Mouse (Mus musculus) limb, embryonic 10.5 days (tissue): ENCODE measurements around the gene Ankrd35. TPM values are rescaled to one million over a fixed set of nuclear protein-coding genes. Genes with fewer than 3 reads are reported as not detected.

Experiments used
- DNase-seq: peaks from one replicate; pipeline ENCODE4 v3.0.0-alpha.2; 2017; ENCODE audit warnings: low spot score
- H3K27ac ChIP-seq: fragments of 300-500 bp; sonication (generic); 2 replicates; pipeline ENCODE4 v1.5.1; 2016; ENCODE audit warnings: mild to moderate bottlenecking
- H3K27me3 ChIP-seq: fragments of 300-500 bp; sonication (generic); 2 replicates; pipeline ENCODE4 v1.6.1; 2016; ENCODE audit warnings: low read depth, mild to moderate bottlenecking; ENCODE audit not compliant: poor library complexity, severe bottlenecking
- H3K36me3 ChIP-seq: fragments of 300-500 bp; sonication (generic); 2 replicates; pipeline ENCODE4 v1.6.1; 2016; ENCODE audit warnings: mild to moderate bottlenecking, moderate library complexity
- H3K4me1 ChIP-seq: fragments of 300-500 bp; sonication (generic); 2 replicates; pipeline ENCODE4 v1.6.1; 2016
- H3K4me3 ChIP-seq: fragments of 300-500 bp; sonication (generic); 2 replicates; pipeline ENCODE4 v1.5.1; 2016; ENCODE audit warnings: mild to moderate bottlenecking, moderate library complexity
- H3K9me3 ChIP-seq: fragments of 300-500 bp; sonication (generic); replicated peaks from 2 replicates; pipeline ENCODE4 v1.6.1; 2016; ENCODE audit warnings: mild to moderate bottlenecking
- WGBS: fragments of 180-500 bp; shearing (Covaris S2); methylation state at CpG from one replicate; pipeline ENCODE4 v1.1.7; 2016; 5-methylcytosine and 5-hydroxymethylcytosine counted together
- polyA plus RNA-seq: library from polyadenylated mRNA; unstranded; fragments of >200 nt; fragmentation: Nextera tagmentation; extraction: Ambion mirVana; gene quantifications from 2 replicates; pipeline ENCODE4 v1.2.1, GENCODE M21; 2016

Ankrd35 gene
- polyA plus RNA-seq: 0.09 and 0.10 TPM in 2 replicates

- WGBS: 6% methylated on average over 35 of the region's 35 CpGs
- peak; percentile 84 for DNase-seq
- Histone ChIP-seq H3K27me3 (peaks cover 21% of the 10 kb centered on the region), H3K4me3 (peak within 1 kb of the TSS; percentile 48), H3K4me1 (peaks cover 22% of the 10 kb centered on the region), H3K27ac (peak within 1 kb of the TSS; percentile 36; the same call in 1 of the 2 replicates), H3K36me3 (no peaks in the 10 kb centered on the region), H3K9me3 (no peaks in the 10 kb centered on the region)
Measured at GRCm38 (mm10) chr3:96669727-96670468, at the start of gene Ankrd35. Ankrd35 (plus strand) TSS chr3:96670131.

GRCm38 (mm10) chr3:96623201-96623600 is 46.7 kb upstream of the Ankrd35 start:
- 93% methylated on average over 4 of the region's 4 CpGs for WGBS
- Histone ChIP-seq H3K9me3 (no peaks in the 10 kb centered on the region), H3K36me3 (peaks cover 82% of the 10 kb centered on the region)

GRCm38 (mm10) chr3:96629729-96630600 is 40.0 kb upstream of the Ankrd35 start, which contains the start of gene Rbm8a:
Rbm8a (plus strand) TSS chr3:96629933.
- peaks cover 60% of the 10 kb centered on the region for H3K36me3 ChIP-seq
- H3K27me3 ChIP-seq: no peaks in the 10 kb centered on the region
- under 1% methylated on average over 48 of the region's 48 CpGs for WGBS
- peak; percentile 95 for DNase-seq
- H3K4me1 ChIP-seq: peaks cover 13% of the 10 kb centered on the region
- peak within 1 kb of the TSS; percentile 94 for H3K27ac ChIP-seq
- H3K4me3 ChIP-seq: peak within 1 kb of the TSS; percentile 61
- no peaks in the 10 kb centered on the region for H3K9me3 ChIP-seq

More at GRCm38 (mm10) chr3:96623201-96623600, 46.7 kb upstream of the Ankrd35 start:
- no peak overlapping the region for H3K4me3 ChIP-seq
- H3K27ac ChIP-seq: no peak overlapping the region
- no peak for DNase-seq
- H3K4me1 ChIP-seq: no peaks in the 10 kb centered on the region
- no peaks in the 10 kb centered on the region for H3K27me3 ChIP-seq

- Histone ChIP-seq H3K36me3 (peaks cover 44% of the 10 kb centered on the region), H3K9me3 (no peaks in the 10 kb centered on the region), H3K27me3 (no peaks in the 10 kb centered on the region), H3K4me1 (peaks cover 30% of the 10 kb centered on the region), H3K27ac (no peak overlapping the region), H3K4me3 (no peak overlapping the region)
- no peak for DNase-seq
Measured at GRCm38 (mm10) chr3:96632058-96632457, 37.9 kb upstream of the Ankrd35 start.

GRCm38 (mm10) chr3:96634015-96634414 is 35.9 kb upstream of the Ankrd35 start:
- no peak overlapping the region for H3K27ac ChIP-seq
- DNase-seq: no peak
- no peak overlapping the region for H3K4me3 ChIP-seq
- H3K36me3 ChIP-seq: peaks cover 57% of the 10 kb centered on the region
- WGBS: 85% methylated on average over 1 of the region's 1 CpGs
- H3K4me1 ChIP-seq: peaks cover 30% of the 10 kb centered on the region
- H3K27me3 ChIP-seq: no peaks in the 10 kb centered on the region
- no peaks in the 10 kb centered on the region for H3K9me3 ChIP-seq

- WGBS: 2% methylated on average over 60 of the region's 60 CpGs
- peak; percentile 87 for DNase-seq
- peaks cover 30% of the 10 kb centered on the region for H3K4me1 ChIP-seq
Measured at GRCm38 (mm10) chr3:96634928-96635879, 34.7 kb upstream of the Ankrd35 start, which contains the start of the genes Pex11b and Gm42957. Pex11b (plus strand) TSS chr3:96635376. Gm42957 (plus strand) TSS chr3:96635474.

GRCm38 (mm10) chr3:96635906-96636305 is 34.0 kb upstream of the Ankrd35 start:
- Histone ChIP-seq H3K4me1 (peaks cover 26% of the 10 kb centered on the region), H3K27ac (peak overlapping the region; percentile 93), H3K4me3 (peak overlapping the region; percentile 81), H3K9me3 (no peaks in the 10 kb centered on the region), H3K27me3 (no peaks in the 10 kb centered on the region), H3K36me3 (peaks cover 70% of the 10 kb centered on the region)
- no peak for DNase-seq
- WGBS: 15% methylated on average over 15 of the region's 15 CpGs

More at GRCm38 (mm10) chr3:96634928-96635879, 34.7 kb upstream of the Ankrd35 start, which contains the start of the genes Pex11b and Gm42957:
- Histone ChIP-seq H3K27ac (peak within 1 kb of the TSS; percentile 93), H3K9me3 (no peaks in the 10 kb centered on the region), H3K27me3 (no peaks in the 10 kb centered on the region), H3K36me3 (peaks cover 69% of the 10 kb centered on the region), H3K4me3 (peak within 1 kb of the TSS; percentile 81)

GRCm38 (mm10) chr3:96636448-96636847 is 33.5 kb upstream of the Ankrd35 start:
- Histone ChIP-seq H3K9me3 (no peaks in the 10 kb centered on the region), H3K27ac (0 out of 2 replicates have a peak overlapping the region, but pooled peaks have one; percentile 93), H3K36me3 (peaks cover 70% of the 10 kb centered on the region), H3K4me1 (peaks cover 22% of the 10 kb centered on the region), H3K4me3 (peak overlapping the region; percentile 81), H3K27me3 (no peaks in the 10 kb centered on the region)
- 70% methylated on average over 11 of the region's 11 CpGs for WGBS
- no peak for DNase-seq

- Histone ChIP-seq H3K27me3 (no peaks in the 10 kb centered on the region), H3K27ac (no peak overlapping the region), H3K4me1 (peaks cover 22% of the 10 kb centered on the region), H3K9me3 (no peaks in the 10 kb centered on the region), H3K36me3 (peaks cover 65% of the 10 kb centered on the region), H3K4me3 (no peak overlapping the region)
- peak; percentile 64 for DNase-seq
- WGBS: 84% methylated on average over 1 of the region's 1 CpGs
Measured at GRCm38 (mm10) chr3:96639219-96639618, 30.7 kb upstream of the Ankrd35 start.

GRCm38 (mm10) chr3:96645018-96645649 is 24.8 kb upstream of the Ankrd35 start, which contains the start of gene Itga10:
Itga10 (plus strand) TSS chr3:96645584.
- Histone ChIP-seq H3K4me3 (no peak within 1 kb of the TSS), H3K9me3 (no peaks in the 10 kb centered on the region), H3K4me1 (peaks cover 3% of the 10 kb centered on the region), H3K36me3 (peaks cover 40% of the 10 kb centered on the region), H3K27ac (no peak within 1 kb of the TSS), H3K27me3 (no peaks in the 10 kb centered on the region)
- DNase-seq: peak; percentile 40
- WGBS: 70% methylated on average over 7 of the region's 7 CpGs

- Histone ChIP-seq H3K27me3 (no peaks in the 10 kb centered on the region), H3K36me3 (peaks cover 30% of the 10 kb centered on the region), H3K27ac (no peak overlapping the region), H3K4me3 (no peak overlapping the region), H3K9me3 (no peaks in the 10 kb centered on the region), H3K4me1 (peaks cover 3% of the 10 kb centered on the region)
- no peak for DNase-seq
- WGBS: 82% methylated on average over 3 of the region's 3 CpGs
Measured at GRCm38 (mm10) chr3:96647365-96647764, 22.6 kb upstream of the Ankrd35 start.
